Mouse (Mus musculus) megakaryocyte, adult 5-6 weeks (primary cell): ENCODE data around the gene 0610040J01Rik. TPM values are rescaled to one million over a fixed set of nuclear protein-coding genes. Genes with fewer than 3 reads are reported as not detected.
"Not testable (repeated sequence)": the region's sequence is repeated elsewhere in the genome, so short reads cannot be mapped to it uniquely, and the experiment has no call there.

Experiments
- ATAC-seq: 2 replicates; pipeline ENCODE4 v1.8.0; 2016; ENCODE audit warnings: mild to moderate bottlenecking, inconsistent platforms; ENCODE audit not compliant: poor library complexity, severe bottlenecking
- total RNA-seq, 2 experiments: library from RNA; stranded (forward) in 1 of 2; stranded (reverse) in 1 of 2; fragments of 153-499, 151-499 nt in 1 of 2; fragments of 221-1000, 200-1000 nt in 1 of 2; gene quantifications; 2 replicates each; pipeline versions ENCODE4 v1.2.3 to v1.2.4; 2015 to 2017

Gene 0610040J01Rik
- total RNA-seq, 2 experiments from 2014 or later = 4.1 to 7.5 TPM

GRCm38 (mm10) chr5:63897001-63897819, 85.0 kb downstream of the 0610040J01Rik start:
- ATAC-seq = not testable (repeated sequence)

GRCm38 (mm10) chr5:63897820-63898110, 85.6 kb downstream of the 0610040J01Rik start:
- ATAC-seq = no peak

GRCm38 (mm10) chr5:63903329-63903728, 91.2 kb downstream of the 0610040J01Rik start:
- no peak for ATAC-seq

- peak; percentile 99 for ATAC-seq
These were observed 94.3 kb downstream of the 0610040J01Rik start for GRCm38 (mm10) chr5:63906149-63907093.

- no peak for ATAC-seq
These were observed 95.3 kb downstream of the 0610040J01Rik start for GRCm38 (mm10) chr5:63907513-63907912.

GRCm38 (mm10) chr5:63910171-63910960, 98.2 kb downstream of the 0610040J01Rik start:
- no peak for ATAC-seq

GRCm38 (mm10) chr5:63914896-63915295, 102.7 kb downstream of the 0610040J01Rik start:
- no peak for ATAC-seq

GRCm38 (mm10) chr5:63916457-63917139, 104.4 kb downstream of the 0610040J01Rik start:
- no peak for ATAC-seq

- ATAC-seq = no peak
These were observed 106.0 kb downstream of the 0610040J01Rik start for GRCm38 (mm10) chr5:63918201-63918600.

- ATAC-seq = no peak
These were observed 111.3 kb downstream of the 0610040J01Rik start for GRCm38 (mm10) chr5:63923305-63924025.

- ATAC-seq = no peak
These were observed 113.0 kb downstream of the 0610040J01Rik start for GRCm38 (mm10) chr5:63925035-63925628.

- no peak for ATAC-seq
These were observed 118.7 kb downstream of the 0610040J01Rik start for GRCm38 (mm10) chr5:63930824-63931358.

- no peak for ATAC-seq
These were observed 120.7 kb downstream of the 0610040J01Rik start for GRCm38 (mm10) chr5:63932829-63933228.

GRCm38 (mm10) chr5:63935581-63935980, 123.4 kb downstream of the 0610040J01Rik start:
- ATAC-seq = peak; percentile 42

GRCm38 (mm10) chr5:63936740-63937139, 124.6 kb downstream of the 0610040J01Rik start:
- no peak for ATAC-seq

- peak; percentile 83 for ATAC-seq
These were observed 126.4 kb downstream of the 0610040J01Rik start for GRCm38 (mm10) chr5:63938575-63938974.

GRCm38 (mm10) chr5:63941891-63942290, 129.7 kb downstream of the 0610040J01Rik start:
- ATAC-seq = peak; percentile 19

- ATAC-seq = peak; percentile 61
These were observed 131.1 kb downstream of the 0610040J01Rik start for GRCm38 (mm10) chr5:63943291-63943690.

- ATAC-seq = no peak
These were observed 135.4 kb downstream of the 0610040J01Rik start for GRCm38 (mm10) chr5:63947526-63947925.
